Mouse (Mus musculus) brain, embryonic 14.5 days (tissue): ENCODE measurements around the gene Aunip.

Experiments
- CTCF ChIP-seq: fragments of 200-500 bp; IDR thresholded peaks from 2 replicates; pipeline ENCODE4 v1.5.1; 2012; ENCODE audit warnings: inconsistent platforms, mild to moderate bottlenecking, moderate library complexity, borderline replicate concordance; ENCODE audit not compliant: insufficient read depth, insufficient read length; ENCODE audit errors: extremely low read depth
- POLR2A ChIP-seq: fragments of 200-500 bp; IDR thresholded peaks from 2 replicates; pipeline ENCODE4 v1.6.1; 2012; ENCODE audit warnings: mild to moderate bottlenecking, inconsistent platforms, borderline replicate concordance; ENCODE audit not compliant: poor library complexity, insufficient read depth, insufficient read length, severe bottlenecking; ENCODE audit errors: extremely low read depth

DNA sequence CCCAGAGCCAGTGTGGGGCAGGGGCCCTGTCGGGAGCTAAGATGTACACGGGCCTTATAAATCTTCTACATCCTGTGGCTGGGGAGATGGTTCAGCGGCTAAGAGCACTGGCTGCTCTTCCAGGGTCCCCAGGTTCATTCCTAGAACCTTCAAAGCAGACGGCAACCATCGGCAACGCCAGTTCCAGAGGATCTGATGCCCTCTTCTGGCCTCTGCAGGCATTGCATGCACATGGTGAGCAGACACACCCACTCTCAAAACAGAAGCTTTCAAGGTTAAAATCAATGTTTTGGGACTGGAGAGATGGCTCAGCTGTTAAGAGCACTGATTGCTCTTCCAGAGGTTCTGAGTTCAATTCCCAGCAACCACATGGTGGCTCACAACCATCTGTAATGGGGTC, 58.4 kb downstream of the Aunip start:
- TF ChIP-seq CTCF (peak; percentile 29; the same call in 1 of the 2 replicates), POLR2A (no peak)
